Mouse (Mus musculus): Measurements from ENCODE around the gene Plekhg6.

The Plekhg6 gene

GRCm38 (mm10) chr6:125386080-125386479, 5.5 kb upstream of the Plekhg6 start:
- DNase-seq (ENCODE audit: low read depth, low spot score) = no peak

- DNase-seq (ENCODE audit: low read depth, low spot score) = peak; percentile 51
These were observed 4.7 kb upstream of the Plekhg6 start for GRCm38 (mm10) chr6:125385066-125385974.

GRCm38 (mm10) chr6:125382024-125382423, 1.4 kb upstream of the Plekhg6 start:
- DNase-seq (ENCODE audit: low read depth, low spot score) = no peak

GRCm38 (mm10) chr6:125379781-125380180, 812 bp downstream of the Plekhg6 start:
- DNase-seq (ENCODE audit: low read depth, low spot score) = no peak

GRCm38 (mm10) chr6:125378621-125379020, 2.0 kb downstream of the Plekhg6 start:
- no peak for DNase-seq (ENCODE audit: low read depth, low spot score)

- DNase-seq (ENCODE audit: low read depth, low spot score) = peak; percentile 89
These were observed 2.8 kb downstream of the Plekhg6 start for GRCm38 (mm10) chr6:125377582-125378451.

GRCm38 (mm10) chr6:125377042-125377441, 3.6 kb downstream of the Plekhg6 start:
- DNase-seq (ENCODE audit: low read depth, low spot score) = peak; percentile 76

GRCm38 (mm10) chr6:125367758-125368371, 12.7 kb downstream of the Plekhg6 start:
- DNase-seq (ENCODE audit: low read depth, low spot score) = no peak

GRCm38 (mm10) chr6:125366133-125366532, 14.5 kb downstream of the Plekhg6 start:
- peak; percentile 56 for DNase-seq (ENCODE audit: low read depth, low spot score)

- no peak for DNase-seq (ENCODE audit: low read depth, low spot score)
These were observed 15.1 kb downstream of the Plekhg6 start for GRCm38 (mm10) chr6:125365522-125365921.

GRCm38 (mm10) chr6:125364448-125364847, 16.1 kb downstream of the Plekhg6 start:
- no peak for DNase-seq (ENCODE audit: low read depth, low spot score)

- DNase-seq (ENCODE audit: low read depth, low spot score) = no peak
These were observed 16.9 kb downstream of the Plekhg6 start for GRCm38 (mm10) chr6:125363451-125364242.

- DNase-seq (ENCODE audit: low read depth, low spot score) = no peak
These were observed 17.6 kb downstream of the Plekhg6 start for GRCm38 (mm10) chr6:125363021-125363420.

GRCm38 (mm10) chr6:125361467-125362291, 18.9 kb downstream of the Plekhg6 start:
- DNase-seq (ENCODE audit: low read depth, low spot score) = peak; percentile 64

- no peak for DNase-seq (ENCODE audit: low read depth, low spot score)
These were observed 19.7 kb downstream of the Plekhg6 start for GRCm38 (mm10) chr6:125360846-125361245.

GRCm38 (mm10) chr6:125359999-125360398, 20.6 kb downstream of the Plekhg6 start:
- DNase-seq (ENCODE audit: low read depth, low spot score) = no peak

GRCm38 (mm10) chr6:125357334-125357733, 23.3 kb downstream of the Plekhg6 start:
- DNase-seq (ENCODE audit: low read depth, low spot score) = no peak

GRCm38 (mm10) chr6:125356264-125356663, 24.3 kb downstream of the Plekhg6 start:
- no peak for DNase-seq (ENCODE audit: low read depth, low spot score)

- no peak for DNase-seq (ENCODE audit: low read depth, low spot score)
These were observed 25.3 kb downstream of the Plekhg6 start for GRCm38 (mm10) chr6:125355197-125355741.

Data from 3T3-L1 (cell line).